Mouse (Mus musculus) heart, embryonic 11.5 days (tissue): Measurements from ENCODE around the gene Rab26. TPM values are rescaled to one million over a fixed set of nuclear protein-coding genes. Genes with fewer than 3 reads are reported as not detected.

Experiments used
- ATAC-seq: fragments of 200-750 bp; cut with Nextera tagmentation; replicated peaks from 2 replicates; pipeline ENCODE4 v1.8.0; 2017; ENCODE audit warnings: moderate library complexity; ENCODE audit not compliant: insufficient number of reproducible peaks, low FRiP score, low TSS enrichment
- H3K27ac ChIP-seq: fragments of 300-500 bp; sonication (generic); 2 replicates; pipeline ENCODE4 v1.5.1; 2014; ENCODE audit warnings: mild to moderate bottlenecking, low read depth, low read length
- H3K27me3 ChIP-seq: fragments of 300-500 bp; sonication (generic); 2 replicates; pipeline ENCODE4 v1.6.1; 2014; ENCODE audit warnings: mild to moderate bottlenecking, low read length, mixed read lengths; ENCODE audit not compliant: control insufficient read depth, insufficient read depth
- H3K36me3 ChIP-seq: fragments of 300-500 bp; sonication (generic); 2 replicates; pipeline ENCODE4 v1.6.1; 2014; ENCODE audit warnings: mild to moderate bottlenecking, low read length, moderate library complexity, mixed read lengths; ENCODE audit not compliant: control insufficient read depth, insufficient read depth
- H3K4me1 ChIP-seq: fragments of 300-500 bp; sonication (generic); 2 replicates; pipeline ENCODE4 v1.6.1; 2014; ENCODE audit warnings: low read length; ENCODE audit not compliant: control insufficient read depth, insufficient read depth
- H3K4me2 ChIP-seq: fragments of 300-500 bp; sonication (generic); 2 replicates; pipeline ENCODE4 v1.6.1; 2014; ENCODE audit warnings: mild to moderate bottlenecking, moderate library complexity
- H3K4me3 ChIP-seq: fragments of 300-500 bp; sonication (generic); 2 replicates; pipeline ENCODE4 v1.5.1; 2014; ENCODE audit warnings: low read depth, low read length
- H3K9ac ChIP-seq: fragments of 300-500 bp; sonication (generic); 2 replicates; pipeline ENCODE4 v1.6.1; 2014; ENCODE audit warnings: mild to moderate bottlenecking, low read depth, low read length, moderate library complexity
- H3K9me3 ChIP-seq: fragments of 300-500 bp; sonication (generic); replicated peaks from 2 replicates; pipeline ENCODE4 v1.6.1; 2016; ENCODE audit warnings: low read length; ENCODE audit not compliant: control insufficient read depth
- WGBS: fragments of 180-500 bp; shearing (Covaris S2); extraction: QIAGEN DNeasy Blood & Tissue Kit; methylation state at CpG from one replicate; pipeline ENCODE4 v1.1.7; 2014; ENCODE audit not compliant: insufficient replicate concordance; 5-methylcytosine and 5-hydroxymethylcytosine counted together
- polyA plus RNA-seq: library from polyadenylated mRNA; unstranded; fragments of >200 nt; fragmentation: Nextera tagmentation; extraction: Ambion mirVana; gene quantifications from 2 replicates; pipeline ENCODE4 v1.2.1, GENCODE M21; 2014

Rab26 gene
- 1.1 and 1.9 TPM in 2 replicates for polyA plus RNA-seq

GRCm38 (mm10) chr17:24534160-24534718 is at the start of gene Rab26:
Gene Rab26 (minus strand): TSS chr17:24534210.
- Histone ChIP-seq H3K4me3 (peak within 1 kb of the TSS; percentile 44), H3K36me3 (peaks cover 5% of the 10 kb centered on the region), H3K9me3 (no peaks in the 10 kb centered on the region), H3K4me2 (peak within 1 kb of the TSS; percentile 94), H3K4me1 (peaks cover 23% of the 10 kb centered on the region), H3K27me3 (no peaks in the 10 kb centered on the region), H3K9ac (peak within 1 kb of the TSS; percentile 63), H3K27ac (no peak within 1 kb of the TSS)
- ATAC-seq: no peak
- WGBS: 85% methylated on average over 8 of the region's 8 CpGs

GRCm38 (mm10) chr17:24580287-24580686 is 46.3 kb upstream of the Rab26 start:
- no peak overlapping the region for H3K27ac ChIP-seq
- H3K27me3 ChIP-seq: no peaks in the 10 kb centered on the region
- H3K9ac ChIP-seq: no peak overlapping the region
- 88% methylated on average over 2 of the region's 2 CpGs for WGBS
- no peaks in the 10 kb centered on the region for H3K9me3 ChIP-seq
- H3K4me1 ChIP-seq: no peaks in the 10 kb centered on the region
- H3K36me3 ChIP-seq: peaks cover 32% of the 10 kb centered on the region
- no peak overlapping the region for H3K4me2 ChIP-seq
- ATAC-seq: no peak
- no peak overlapping the region for H3K4me3 ChIP-seq

- Histone ChIP-seq H3K4me1 (no peaks in the 10 kb centered on the region), H3K9me3 (no peaks in the 10 kb centered on the region), H3K4me3 (no peak overlapping the region), H3K4me2 (no peak overlapping the region), H3K36me3 (peaks cover 34% of the 10 kb centered on the region), H3K27ac (no peak overlapping the region), H3K27me3 (no peaks in the 10 kb centered on the region), H3K9ac (no peak overlapping the region)
- ATAC-seq: no peak
- WGBS: 95% methylated on average over 3 of the region's 3 CpGs
These were observed 45.5 kb upstream of the Rab26 start for GRCm38 (mm10) chr17:24579532-24579931.

- no peaks in the 10 kb centered on the region for H3K9me3 ChIP-seq
- no peaks in the 10 kb centered on the region for H3K27me3 ChIP-seq
- peaks cover 14% of the 10 kb centered on the region for H3K36me3 ChIP-seq
- ATAC-seq: no peak
- H3K4me1 ChIP-seq: no peaks in the 10 kb centered on the region
- H3K4me2 ChIP-seq: no peak overlapping the region
- no peak overlapping the region for H3K4me3 ChIP-seq
- H3K27ac ChIP-seq: no peak overlapping the region
- 89% methylated on average over 9 of the region's 9 CpGs for WGBS
- H3K9ac ChIP-seq: no peak overlapping the region
These were observed 39.8 kb upstream of the Rab26 start for GRCm38 (mm10) chr17:24573811-24574210.

- no peaks in the 10 kb centered on the region for H3K4me1 ChIP-seq
- H3K9ac ChIP-seq: no peak overlapping the region
- H3K4me2 ChIP-seq: no peak overlapping the region
- peaks cover 12% of the 10 kb centered on the region for H3K36me3 ChIP-seq
- H3K27ac ChIP-seq: no peak overlapping the region
- no peaks in the 10 kb centered on the region for H3K9me3 ChIP-seq
- no peak overlapping the region for H3K4me3 ChIP-seq
- ATAC-seq: no peak
- WGBS: 90% methylated on average over 12 of the region's 12 CpGs
- no peaks in the 10 kb centered on the region for H3K27me3 ChIP-seq
These were observed 38.7 kb upstream of the Rab26 start for GRCm38 (mm10) chr17:24572651-24573245.

GRCm38 (mm10) chr17:24569837-24570236 is 35.8 kb upstream of the Rab26 start:
- Histone ChIP-seq H3K36me3 (peaks cover 12% of the 10 kb centered on the region), H3K27me3 (no peaks in the 10 kb centered on the region), H3K4me1 (peaks cover 5% of the 10 kb centered on the region; the same call in 1 of the 2 replicates), H3K9ac (no peak overlapping the region), H3K4me2 (no peak overlapping the region), H3K27ac (no peak overlapping the region), H3K4me3 (no peak overlapping the region), H3K9me3 (no peaks in the 10 kb centered on the region)
- WGBS: 79% methylated on average over 4 of the region's 4 CpGs
- ATAC-seq: no peak

- H3K36me3 ChIP-seq: peaks cover 12% of the 10 kb centered on the region
- peaks cover 11% of the 10 kb centered on the region for H3K4me1 ChIP-seq
These were observed 33.2 kb upstream of the Rab26 start for GRCm38 (mm10) chr17:24567034-24567779.

GRCm38 (mm10) chr17:24565792-24566191 is 31.8 kb upstream of the Rab26 start:
- Histone ChIP-seq H3K27ac (no peak overlapping the region), H3K4me2 (no peak overlapping the region), H3K9me3 (no peaks in the 10 kb centered on the region), H3K4me1 (peaks cover 11% of the 10 kb centered on the region), H3K27me3 (no peaks in the 10 kb centered on the region), H3K4me3 (no peak overlapping the region), H3K36me3 (peaks cover 12% of the 10 kb centered on the region), H3K9ac (no peak overlapping the region)
- no peak for ATAC-seq
- WGBS: 75% methylated on average over 3 of the region's 3 CpGs

More at GRCm38 (mm10) chr17:24567034-24567779, 33.2 kb upstream of the Rab26 start:
- no peak overlapping the region for H3K4me3 ChIP-seq
- no peak overlapping the region for H3K27ac ChIP-seq
- H3K4me2 ChIP-seq: no peak overlapping the region
- no peaks in the 10 kb centered on the region for H3K27me3 ChIP-seq
- no peaks in the 10 kb centered on the region for H3K9me3 ChIP-seq
- WGBS: 62% methylated on average over 8 of the region's 8 CpGs
- peak overlapping the region; percentile 52; the same call in 1 of the 2 replicates for H3K9ac ChIP-seq
- ATAC-seq: no peak
